Mouse (Mus musculus) lung, adult 18-20 months (tissue): ENCODE results near the gene Cdc34.
"Not testable (repeated sequence)": the region's sequence is repeated elsewhere in the genome, so short reads cannot be mapped to it uniquely, and the experiment has no call there.

Experiments
- DNase-seq, 2 experiments: peaks; one replicate each; pipeline ENCODE4 v3.0.0; 2022; ENCODE audit warnings: mixed read lengths in 2 of 2

Gene Cdc34

DNA sequence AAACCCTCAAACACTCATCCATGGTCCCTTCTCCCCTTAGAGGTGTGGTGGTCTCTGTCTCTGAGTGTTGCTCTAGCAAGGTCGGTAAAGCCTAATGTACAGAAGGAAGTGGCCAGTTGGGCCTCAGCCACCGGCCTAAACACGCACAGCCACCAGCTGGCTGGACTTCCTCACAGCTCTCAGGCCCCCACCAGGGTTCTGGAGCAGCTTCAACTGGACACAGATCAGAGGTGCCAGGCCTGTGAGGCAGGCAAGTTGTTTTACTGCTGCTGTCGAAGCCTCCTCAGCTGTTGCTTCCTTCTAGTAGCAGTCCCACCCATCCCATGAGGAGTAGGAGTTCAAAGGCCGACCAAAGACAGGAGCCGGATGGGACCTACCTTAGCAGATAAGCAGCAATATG lies 15.9 kb downstream of the Cdc34 start:
- no peak for DNase-seq

DNA sequence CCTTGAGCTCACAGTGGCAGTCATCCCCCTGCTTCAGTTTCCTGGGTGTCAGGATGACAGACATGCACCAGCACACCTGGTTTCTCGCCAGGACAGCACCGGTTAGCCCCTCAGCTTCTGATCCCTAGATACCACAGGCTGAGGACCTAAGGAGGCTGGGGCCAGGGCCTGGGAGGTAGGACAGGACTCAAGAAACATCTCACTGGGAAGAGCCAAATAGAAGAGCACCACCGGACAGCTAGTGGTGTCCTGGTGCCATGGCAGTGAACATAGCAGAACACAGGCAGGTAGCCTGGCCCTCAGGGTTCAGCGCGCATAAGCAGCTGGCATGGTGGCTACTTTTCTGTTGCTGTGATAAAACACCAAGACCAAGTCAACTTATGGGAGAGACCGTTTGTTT lies 16.5 kb downstream of the Cdc34 start:
- no peak for DNase-seq

DNA sequence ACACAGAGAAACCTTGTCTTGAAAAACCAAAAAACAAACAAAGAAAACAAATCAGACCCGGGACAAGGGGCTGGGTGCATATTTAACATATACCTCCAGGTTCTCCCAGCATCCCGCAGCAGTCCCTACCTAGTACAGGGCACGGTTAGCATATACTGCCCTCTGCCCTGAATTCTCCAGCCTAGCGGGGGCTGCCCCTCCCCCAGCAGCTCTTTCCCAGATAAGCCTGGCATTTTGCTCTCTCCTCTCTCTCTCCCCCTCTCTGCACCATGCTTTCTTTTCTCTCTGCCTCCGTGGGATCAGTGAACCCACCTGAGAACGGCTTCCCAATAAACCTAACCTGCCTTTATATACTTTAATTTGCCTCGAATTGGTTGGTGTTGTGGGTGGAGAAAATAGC lies 18.7 kb downstream of the Cdc34 start:
- no peak for DNase-seq

GRCm38 (mm10) chr10:79701443-79702129 lies 19.6 kb downstream of the Cdc34 start:
- DNase-seq: peak; percentile 90 to 93

DNA sequence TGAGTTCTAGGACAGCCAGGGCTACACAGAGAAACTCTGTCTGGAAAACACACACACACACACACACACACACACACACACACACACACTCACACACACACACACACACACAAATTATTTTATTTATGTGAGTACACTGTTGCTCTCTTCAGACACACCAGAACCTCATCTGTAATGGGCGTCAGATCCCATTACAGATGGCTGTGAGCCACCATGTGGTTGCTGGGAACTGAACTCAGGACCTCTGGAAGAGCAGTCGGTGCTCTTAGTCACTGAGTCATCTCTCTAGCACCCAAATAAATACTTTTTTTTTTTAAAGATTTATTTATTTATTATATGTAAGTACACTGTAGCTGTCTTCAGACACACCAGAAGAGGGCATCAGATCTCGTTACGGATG lies 21.0 kb downstream of the Cdc34 start:
- not testable (repeated sequence) for DNase-seq

DNA sequence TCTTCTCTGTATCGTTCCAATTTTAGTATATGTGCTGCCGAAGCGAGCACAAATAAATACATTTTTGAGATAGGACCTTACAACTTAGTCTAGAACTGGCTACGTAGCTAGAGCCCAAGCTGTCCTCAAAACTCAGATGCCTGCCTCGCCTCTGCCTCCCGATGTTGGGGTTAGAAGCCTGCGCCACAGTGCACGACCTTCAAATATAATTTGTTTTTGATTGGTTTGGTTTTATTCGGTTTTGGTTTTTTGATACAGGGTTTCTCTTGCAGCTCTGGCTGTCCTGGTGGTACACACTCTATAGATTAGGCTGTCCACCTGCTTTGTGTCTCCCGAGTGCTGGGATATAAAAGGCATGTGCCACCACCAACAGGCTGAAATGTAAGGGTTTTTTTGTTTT lies 21.5 kb downstream of the Cdc34 start:
- DNase-seq: no peak

- DNase-seq: peak; percentile 98 to 99
Observed at GRCm38 (mm10) chr10:79704065-79704969, 22.3 kb downstream of the Cdc34 start, which contains the start of gene Bsg. Bsg (plus strand) TSS chr10:79704491.

GRCm38 (mm10) chr10:79704970-79705360 lies 23.0 kb downstream of the Cdc34 start:
- no peak for DNase-seq

DNA sequence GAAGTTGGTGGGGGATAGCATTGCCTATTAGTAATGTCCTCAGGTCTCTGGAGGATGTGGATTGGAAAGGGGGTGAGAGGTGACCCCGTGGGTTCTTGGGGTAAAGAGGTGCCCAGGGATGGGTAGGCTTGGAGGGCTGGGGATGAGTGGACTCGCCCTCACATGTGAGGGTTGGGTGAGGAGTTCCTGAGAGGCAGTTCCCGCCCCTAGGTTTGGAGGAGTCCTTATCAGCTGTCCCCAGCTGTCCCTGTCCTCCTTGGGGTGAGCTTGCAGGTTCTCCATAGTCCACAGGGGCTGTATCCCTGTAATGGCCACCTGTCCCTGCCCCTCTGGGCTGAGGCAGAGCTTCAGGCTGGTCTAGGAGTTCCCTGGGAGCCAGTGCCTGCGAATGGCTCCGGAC lies 24.0 kb downstream of the Cdc34 start:
- no peak for DNase-seq

- no peak for DNase-seq
Observed at GRCm38 (mm10) chr10:79706406-79707094, 24.6 kb downstream of the Cdc34 start.

DNA sequence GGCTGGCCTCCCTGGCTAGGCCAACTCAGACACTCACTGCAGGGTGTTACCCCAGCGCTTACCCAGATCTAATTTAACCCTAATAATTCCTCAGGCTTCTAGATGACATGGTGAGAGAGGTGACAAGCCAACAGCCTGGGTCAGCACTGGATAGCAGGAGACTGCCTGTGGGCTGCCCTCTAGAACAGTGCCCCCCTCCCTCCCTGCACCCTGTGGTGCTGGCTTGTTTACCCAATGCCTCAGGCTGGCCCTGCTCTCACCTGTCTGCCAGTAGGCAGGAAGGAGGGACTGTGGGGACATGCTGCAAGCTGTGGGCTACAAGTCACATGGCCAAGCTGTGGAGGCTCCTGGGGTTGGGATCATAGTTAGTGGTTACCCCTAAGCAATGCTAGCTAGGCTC lies 25.2 kb downstream of the Cdc34 start:
- no peak for DNase-seq

DNA sequence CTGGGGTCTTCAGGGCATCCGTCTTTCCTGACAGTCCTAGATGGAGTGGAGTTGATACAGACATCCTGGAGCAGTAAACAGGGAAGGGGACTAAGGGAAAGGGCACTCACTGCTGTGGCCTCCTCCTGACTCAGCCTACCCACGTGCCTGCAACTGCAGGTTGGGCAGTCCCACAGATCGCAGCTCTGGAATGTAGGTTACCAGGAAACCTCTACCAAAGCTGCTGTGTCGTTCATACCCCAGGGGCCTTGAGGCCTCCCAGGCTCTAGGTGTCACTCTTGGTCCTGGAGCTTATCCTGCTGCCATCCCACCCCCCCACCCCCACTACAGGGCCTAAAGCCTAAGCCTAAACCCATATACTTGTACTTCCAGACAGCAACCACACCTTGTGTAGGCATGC lies 25.8 kb downstream of the Cdc34 start:
- no peak for DNase-seq

GRCm38 (mm10) chr10:79708668-79709067 lies 26.7 kb downstream of the Cdc34 start:
- DNase-seq: peak in 1 of 2 experiments; percentile 51

GRCm38 (mm10) chr10:79709307-79709706 lies 27.3 kb downstream of the Cdc34 start:
- no peak for DNase-seq

GRCm38 (mm10) chr10:79712029-79712428 lies 30.0 kb downstream of the Cdc34 start:
- no peak for DNase-seq

DNA sequence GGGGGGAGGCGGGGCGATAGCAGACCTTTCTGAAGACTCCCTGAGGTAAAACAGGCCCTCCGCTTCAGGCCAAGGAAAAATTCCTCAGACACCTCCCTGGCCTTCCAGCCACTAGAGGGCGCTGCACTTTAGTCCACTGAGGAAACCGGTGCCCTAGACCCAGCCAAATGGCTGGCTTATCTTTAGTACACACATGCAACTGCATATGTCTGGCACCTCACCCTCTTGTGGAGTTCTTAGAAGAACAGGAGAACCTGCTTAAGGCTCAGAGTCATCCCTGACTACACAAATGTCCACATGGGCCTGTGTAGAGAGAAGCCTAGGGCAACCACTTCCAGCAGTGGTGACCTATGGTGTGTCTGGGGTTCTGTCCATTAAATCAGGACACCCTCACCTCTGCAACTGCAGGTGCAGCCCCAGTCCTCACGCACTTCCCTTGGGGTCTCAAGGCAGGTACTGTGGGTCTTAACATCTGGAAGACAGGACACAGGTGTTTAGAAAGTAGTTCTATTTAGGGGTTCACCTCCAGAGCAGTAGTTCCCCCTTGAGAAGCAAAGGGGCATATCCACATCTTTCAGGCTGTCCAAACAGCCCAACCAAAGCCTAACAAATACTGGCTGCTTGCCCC lies 30.6 kb downstream of the Cdc34 start:
- peak; percentile 74 to 79 for DNase-seq

DNA sequence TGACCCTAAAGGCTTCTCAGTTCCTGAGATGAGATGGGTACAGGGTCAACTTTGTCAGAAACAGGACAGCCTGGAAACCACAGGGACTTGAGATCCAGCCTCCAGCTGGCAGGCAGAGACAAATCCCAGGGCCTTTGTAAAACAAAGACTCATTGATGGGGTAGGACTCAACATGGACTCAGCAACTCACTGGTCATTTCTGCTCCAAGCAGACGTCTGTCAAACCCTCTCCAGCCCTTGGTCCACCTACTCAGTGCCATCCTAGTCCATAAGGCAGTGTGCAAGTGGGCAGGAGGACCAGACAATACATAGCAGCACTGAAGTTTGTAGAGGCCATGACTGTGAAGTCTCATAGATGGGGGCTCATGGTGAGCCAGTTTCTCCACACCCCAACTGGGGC lies 31.2 kb downstream of the Cdc34 start:
- DNase-seq: no peak

DNA sequence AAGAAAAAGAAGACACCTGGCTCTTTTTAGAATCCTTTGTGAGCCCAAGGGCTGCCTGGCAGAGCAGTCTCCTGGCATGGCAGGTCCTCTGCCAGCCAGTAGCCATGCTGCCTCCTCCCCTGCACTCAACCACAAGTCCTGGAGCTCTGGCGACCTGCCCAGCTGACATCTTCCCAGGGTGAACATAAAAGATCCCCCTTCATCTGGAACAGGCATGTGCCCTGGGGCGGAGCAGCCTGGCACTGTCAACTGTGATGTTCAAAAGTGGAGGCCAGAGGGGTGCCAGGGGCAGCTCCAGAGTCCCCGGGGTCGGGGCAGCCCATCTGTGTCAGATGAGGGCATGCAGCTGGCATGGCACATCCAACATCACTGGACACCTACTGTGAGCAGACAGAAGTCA lies 33.0 kb downstream of the Cdc34 start:
- no peak for DNase-seq

- DNase-seq: no peak
Observed at GRCm38 (mm10) chr10:79716254-79716987, 34.4 kb downstream of the Cdc34 start, which contains the start of gene Hcn2. Hcn2 (plus strand) TSS chr10:79716634.

GRCm38 (mm10) chr10:79716988-79717355 lies 35.0 kb downstream of the Cdc34 start:
- DNase-seq: no peak

- peak; percentile 48 to 63 for DNase-seq
Observed at GRCm38 (mm10) chr10:79717640-79718357, 35.8 kb downstream of the Cdc34 start.

DNA sequence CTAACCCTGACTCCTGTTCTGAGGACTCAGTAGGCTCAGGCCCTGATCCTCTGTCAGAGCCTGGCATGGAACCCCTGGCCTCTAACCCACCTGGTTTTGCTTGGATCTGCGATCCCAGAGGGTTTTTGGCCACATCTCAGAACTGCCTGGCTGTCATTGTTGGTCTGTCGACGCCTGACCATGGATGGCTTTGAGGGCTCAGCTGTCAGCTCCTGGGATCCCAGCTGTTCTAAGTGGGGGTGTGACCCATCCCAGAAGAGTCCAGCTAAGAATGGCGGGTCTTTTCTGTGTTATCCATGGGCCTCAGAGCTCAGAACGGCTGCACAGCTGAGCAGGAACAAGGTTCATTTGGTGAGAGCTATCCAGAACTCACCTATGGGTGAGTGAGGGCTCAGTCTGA lies 39.1 kb downstream of the Cdc34 start:
- DNase-seq: no peak
